Mouse (Mus musculus) myocyte (in vitro differentiated cells): ENCODE data around the gene Dusp15.

Experiments used
- E2F4 ChIP-seq: IDR thresholded peaks from one replicate; pipeline ENCODE4 v1.6.1; 2011; ENCODE audit warnings: mild to moderate bottlenecking, control low read depth, moderate library complexity; ENCODE audit not compliant: insufficient read depth
- MAX ChIP-seq: IDR thresholded peaks from one replicate; pipeline ENCODE4 v1.6.1; 2011; ENCODE audit warnings: low read depth, mild to moderate bottlenecking, control low read depth
- POLR2A ChIP-seq: IDR thresholded peaks from one replicate; pipeline ENCODE4 v1.6.1; 2011; ENCODE audit warnings: low read depth, mild to moderate bottlenecking, control low read depth, moderate library complexity; ENCODE audit not compliant: insufficient read length
- POLR2AphosphoS2 ChIP-seq: IDR thresholded peaks from one replicate; pipeline ENCODE4 v1.6.1; 2011; ENCODE audit warnings: low read depth, control low read depth; ENCODE audit not compliant: insufficient read length
- TCF3 ChIP-seq: IDR thresholded peaks from one replicate; pipeline ENCODE4 v1.6.1; 2011; ENCODE audit warnings: low read depth, control low read depth; ENCODE audit not compliant: insufficient read length

- TF ChIP-seq TCF3 (no peak), POLR2A (no peak), MAX (no peak), POLR2AphosphoS2 (no peak), E2F4 (no peak)
These were observed 35.4 kb downstream of the Dusp15 start for GRCm38 (mm10) chr2:152916111-152916510.
